Comparison of ENCODE assay signal across 9 mouse cellular contexts in genomic region chr3:88500655-88501365, GRCm38 (mm10). TPM values are rescaled to one million over a fixed set of nuclear protein-coding genes. Genes with fewer than 3 reads are reported as not detected.
A peak's percentile ranks its signal among the peaks of the same experiment; 100 is the strongest.
DNase-seq lines count a peak whose midpoint lies in the region; ATAC-seq lines count a peak whose summit lies in the region.
"Had no signal": no experiment of that assay in that cellular context is flagged by ENCODE, and none has a peak within 500 bp of the region (broad histone marks: within the 10 kb centered on the region; RNA-seq: fewer than 3 reads in every experiment).

No protein-coding gene starts in this region.

- H3K4me3 ChIP-seq in hindbrain, embryonic 15.5 days: 0 out of 2 replicates have a peak overlapping the region, but pooled peaks have one; percentile 95
- no peak overlapping the region for H3K4me3 ChIP-seq in hindbrain, embryonic 10.5 days
- H3K4me3 ChIP-seq in brown adipose tissue, adult 24 weeks (ENCODE audit: insufficient read depth, low read depth, low read length): peak overlapping the region; percentile 51
- peak overlapping the region; percentile 93 for H3K4me3 ChIP-seq in liver, embryonic 16.5 days (ENCODE audit: low read depth, low read length)

- WGBS in hindbrain, embryonic 15.5 days: 40% methylated on average over 4 of the region's 4 CpGs
- 50% methylated on average over 4 of the region's 4 CpGs for WGBS in hindbrain, embryonic 10.5 days
- 43% methylated on average over 4 of the region's 4 CpGs for WGBS in liver, embryonic 16.5 days (ENCODE audit: insufficient replicate concordance)

- H3K36me3 ChIP-seq in hindbrain, embryonic 15.5 days: no peaks in the 10 kb centered on the region
- H3K36me3 ChIP-seq in hindbrain, embryonic 10.5 days: no peaks in the 10 kb centered on the region
- peaks cover 6% of the 10 kb centered on the region; the same call in 1 of the 2 replicates for H3K36me3 ChIP-seq in liver, embryonic 16.5 days (ENCODE audit: control insufficient read depth, insufficient read depth)

- no peaks in the 10 kb centered on the region for H3K9me3 ChIP-seq in hindbrain, embryonic 15.5 days
- H3K9me3 ChIP-seq in hindbrain, embryonic 10.5 days: no peaks in the 10 kb centered on the region
- no peaks in the 10 kb centered on the region for H3K9me3 ChIP-seq in liver, embryonic 16.5 days (replicated peaks; ENCODE audit: control insufficient read depth, low read length)

- 0 out of 2 replicates have a peak overlapping the region, but pooled peaks have one; percentile 98 for H3K4me2 ChIP-seq in hindbrain, embryonic 15.5 days
- peak overlapping the region; percentile 88 for H3K4me2 ChIP-seq in liver, embryonic 16.5 days (ENCODE audit: low read depth, low read length)

- ATAC-seq in hindbrain, embryonic 15.5 days (ENCODE audit: low FRiP score, low read depth): no peak
- peak; percentile 6; the same call in 1 of the 2 replicates for ATAC-seq in liver, embryonic 16.5 days (ENCODE audit: low read depth)
- no peak for ATAC-seq in megakaryocyte progenitor cell, adult 5-6 weeks (replicated peaks; ENCODE audit: poor library complexity)
- ATAC-seq: Patski had no signal

- no peak overlapping the region for H3K27ac ChIP-seq in hindbrain, embryonic 15.5 days (replicated peaks)
- H3K27ac ChIP-seq in hindbrain, embryonic 10.5 days: no peak overlapping the region
- H3K27ac ChIP-seq in brown adipose tissue, adult 24 weeks (replicated peaks; ENCODE audit: low read depth, low read length): no peak overlapping the region
- H3K27ac ChIP-seq in liver, embryonic 16.5 days (ENCODE audit: low read length): peak overlapping the region; percentile 85

- no peak overlapping the region for H3K9ac ChIP-seq in hindbrain, embryonic 15.5 days
- H3K9ac ChIP-seq in liver, embryonic 16.5 days (ENCODE audit: low read depth, low read length): peak overlapping the region; percentile 58

- no peak for DNase-seq in hindbrain, embryonic 10.5 days (ENCODE audit: low spot score)
- DNase-seq in kidney, adult 11 months: peak; percentile 71
- no peak for DNase-seq in thymus, postnatal 0 days (ENCODE audit: low spot score)
- no peak for DNase-seq in B cell, adult 2 months

- peaks cover 31% of the 10 kb centered on the region for H3K4me1 ChIP-seq in hindbrain, embryonic 15.5 days (replicated peaks)
- H3K4me1 ChIP-seq in hindbrain, embryonic 10.5 days (replicated peaks): peaks cover 57% of the 10 kb centered on the region
- peaks cover 25% of the 10 kb centered on the region for H3K4me1 ChIP-seq in brown adipose tissue, adult 24 weeks (ENCODE audit: control insufficient read depth, insufficient read depth, insufficient read length, low read length)
- peaks cover 67% of the 10 kb centered on the region for H3K4me1 ChIP-seq in liver, embryonic 16.5 days (ENCODE audit: control insufficient read depth, low read depth, low read length)

- no peaks in the 10 kb centered on the region for H3K27me3 ChIP-seq in hindbrain, embryonic 15.5 days
- peaks cover 51% of the 10 kb centered on the region for H3K27me3 ChIP-seq in hindbrain, embryonic 10.5 days (ENCODE audit: insufficient read depth, poor library complexity, severe bottlenecking)
- no peaks in the 10 kb centered on the region for H3K27me3 ChIP-seq in liver, embryonic 16.5 days (ENCODE audit: control insufficient read depth, insufficient read depth, low read depth, low read length)
- H3K27me3 ChIP-seq: Patski had no signal

RNA-seq across cellular contexts. Expression of gene Lmna, which starts 8.9 kb away (rescaled TPM):
- 52.2 and 53.4 TPM in 2 replicates for polyA plus RNA-seq in hindbrain, embryonic 15.5 days (2015; fragmentation: Nextera tagmentation; extraction: Ambion mirVana)
- 13.4 and 24.0 TPM in 2 replicates for polyA plus RNA-seq in hindbrain, embryonic 10.5 days (2016; fragmentation: Nextera tagmentation; extraction: Ambion mirVana)
- 33.8 and 35.7 TPM in 2 replicates for polyA plus RNA-seq in brown adipose tissue, adult 24 weeks (2012; ENCODE audit: insufficient read depth, insufficient read length, missing spikeins)
- 123 and 131 TPM in 2 replicates for polyA plus RNA-seq in liver, embryonic 16.5 days (2015; fragmentation: Nextera tagmentation; extraction: Ambion mirVana)
- polyA plus RNA-seq in thymus, postnatal 0 days (2015; fragmentation: Nextera tagmentation; extraction: Ambion mirVana): 40.6 and 43.8 TPM in 2 replicates
- total RNA-seq in megakaryocyte progenitor cell, adult 5-6 weeks (2015): 2.3 and 2.6 TPM in 2 replicates
- total RNA-seq in megakaryocyte progenitor cell, adult 5-6 weeks (2017): 5.8 and 9.8 TPM in 2 replicates

RNA-seq across cellular contexts. Expression of gene Mex3a, which starts 31.4 kb away (rescaled TPM):
- polyA plus RNA-seq in hindbrain, embryonic 15.5 days (2015; fragmentation: Nextera tagmentation; extraction: Ambion mirVana): 26.4 and 28.6 TPM in 2 replicates
- 30.7 and 31.0 TPM in 2 replicates for polyA plus RNA-seq in hindbrain, embryonic 10.5 days (2016; fragmentation: Nextera tagmentation; extraction: Ambion mirVana)
- polyA plus RNA-seq in brown adipose tissue, adult 24 weeks (2012; ENCODE audit: insufficient read depth, insufficient read length, missing spikeins): 0.16 and 0.21 TPM in 2 replicates
- polyA plus RNA-seq in liver, embryonic 16.5 days (2015; fragmentation: Nextera tagmentation; extraction: Ambion mirVana): 0.44 and 0.53 TPM in 2 replicates
- 8.1 and 10.3 TPM in 2 replicates for polyA plus RNA-seq in thymus, postnatal 0 days (2015; fragmentation: Nextera tagmentation; extraction: Ambion mirVana)
- total RNA-seq in megakaryocyte progenitor cell, adult 5-6 weeks (2015): 3.8 and 3.9 TPM in 2 replicates
- 1.7 and 2.8 TPM in 2 replicates for total RNA-seq in megakaryocyte progenitor cell, adult 5-6 weeks (2017)

RNA-seq across cellular contexts. Expression of gene Sema4a, which starts 39.8 kb away (rescaled TPM):
- polyA plus RNA-seq in hindbrain, embryonic 15.5 days (2015; fragmentation: Nextera tagmentation; extraction: Ambion mirVana): 30.4 and 30.5 TPM in 2 replicates
- polyA plus RNA-seq in hindbrain, embryonic 10.5 days (2016; fragmentation: Nextera tagmentation; extraction: Ambion mirVana): 3.8 and 8.6 TPM in 2 replicates
- 25.7 and 30.2 TPM in 2 replicates for polyA plus RNA-seq in brown adipose tissue, adult 24 weeks (2012; ENCODE audit: insufficient read depth, insufficient read length, missing spikeins)
- polyA plus RNA-seq in liver, embryonic 16.5 days (2015; fragmentation: Nextera tagmentation; extraction: Ambion mirVana): 27.0 and 29.1 TPM in 2 replicates
- polyA plus RNA-seq in thymus, postnatal 0 days (2015; fragmentation: Nextera tagmentation; extraction: Ambion mirVana): 14.6 and 15.1 TPM in 2 replicates
- 32.7 and 43.1 TPM in 2 replicates for total RNA-seq in megakaryocyte progenitor cell, adult 5-6 weeks (2015)
- 25.9 and 39.4 TPM in 2 replicates for total RNA-seq in megakaryocyte progenitor cell, adult 5-6 weeks (2017)

RNA-seq across cellular contexts. Expression of gene Rab25, which starts 47.3 kb away (rescaled TPM):
- polyA plus RNA-seq in hindbrain, embryonic 15.5 days (2015; fragmentation: Nextera tagmentation; extraction: Ambion mirVana): 0.23 TPM in 1 of 2 replicates, not detected in the other
- polyA plus RNA-seq in hindbrain, embryonic 10.5 days (2016; fragmentation: Nextera tagmentation; extraction: Ambion mirVana): 2.1 and 2.9 TPM in 2 replicates
- polyA plus RNA-seq in brown adipose tissue, adult 24 weeks (2012; ENCODE audit: insufficient read depth, insufficient read length, missing spikeins): not detected in 2 replicates
- 0.32 and 1.1 TPM in 2 replicates for polyA plus RNA-seq in liver, embryonic 16.5 days (2015; fragmentation: Nextera tagmentation; extraction: Ambion mirVana)
- polyA plus RNA-seq in thymus, postnatal 0 days (2015; fragmentation: Nextera tagmentation; extraction: Ambion mirVana): 2.7 and 3.5 TPM in 2 replicates
- 0.17 TPM in 1 of 2 replicates, not detected in the other for total RNA-seq in megakaryocyte progenitor cell, adult 5-6 weeks (2015)
- 0.37 TPM in 1 of 2 replicates, not detected in the other for total RNA-seq in megakaryocyte progenitor cell, adult 5-6 weeks (2017)

RNA-seq across cellular contexts. Expression of gene Lamtor2, which starts 52.1 kb away (rescaled TPM):
- 201 and 205 TPM in 2 replicates for polyA plus RNA-seq in hindbrain, embryonic 15.5 days (2015; fragmentation: Nextera tagmentation; extraction: Ambion mirVana)
- polyA plus RNA-seq in hindbrain, embryonic 10.5 days (2016; fragmentation: Nextera tagmentation; extraction: Ambion mirVana): 173 and 180 TPM in 2 replicates
- 209 and 224 TPM in 2 replicates for polyA plus RNA-seq in brown adipose tissue, adult 24 weeks (2012; ENCODE audit: insufficient read depth, insufficient read length, missing spikeins)
- polyA plus RNA-seq in liver, embryonic 16.5 days (2015; fragmentation: Nextera tagmentation; extraction: Ambion mirVana): 98.6 and 107 TPM in 2 replicates
- 150 and 153 TPM in 2 replicates for polyA plus RNA-seq in thymus, postnatal 0 days (2015; fragmentation: Nextera tagmentation; extraction: Ambion mirVana)
- 42.4 and 46.4 TPM in 2 replicates for total RNA-seq in megakaryocyte progenitor cell, adult 5-6 weeks (2015)
- total RNA-seq in megakaryocyte progenitor cell, adult 5-6 weeks (2017): 93.9 and 115 TPM in 2 replicates
